Mouse (Mus musculus): ENCODE measurements around the gene 2700049A03Rik.

Gene 2700049A03Rik

DNA sequence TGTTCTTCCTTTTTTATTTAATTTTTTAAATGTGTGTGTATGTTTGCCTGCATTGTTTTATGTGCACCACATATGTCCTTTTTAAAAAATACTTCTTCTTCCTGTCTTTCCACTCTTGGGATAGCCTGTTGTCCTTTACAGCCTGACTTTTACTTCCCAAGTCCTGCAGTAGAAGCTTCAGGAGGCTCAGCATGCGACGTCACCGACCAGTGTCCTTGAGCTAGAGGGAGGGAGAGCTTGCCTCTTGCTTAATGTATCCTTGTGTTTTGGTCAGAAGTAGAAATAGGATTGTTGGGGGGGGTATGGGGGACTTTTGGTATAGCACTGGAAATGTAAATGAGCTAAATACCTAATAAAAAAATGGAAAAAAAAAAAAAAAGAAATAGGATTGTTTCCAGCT, 47.1 kb downstream of the 2700049A03Rik start:
- no peak for DNase-seq (ENCODE audit: low spot score)

DNA sequence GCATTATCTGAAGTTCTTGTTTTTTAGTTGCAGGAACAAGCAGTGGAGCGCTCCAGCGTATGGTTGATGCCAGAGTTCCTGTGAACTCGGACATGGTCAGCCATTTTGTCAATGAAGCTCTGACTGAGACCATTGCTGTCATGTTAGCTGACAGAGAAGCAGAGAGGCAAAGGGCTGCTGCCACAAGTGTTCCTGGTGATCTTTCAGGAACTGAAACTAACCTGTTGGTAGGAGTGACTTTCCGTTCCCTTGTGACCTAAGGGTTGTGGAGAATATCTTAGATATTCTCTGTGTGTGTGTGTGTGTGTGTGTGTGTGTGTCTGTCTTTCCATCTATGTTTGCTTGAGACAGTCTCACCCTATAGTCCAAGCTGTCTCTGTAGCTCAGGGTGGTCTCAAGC, 47.7 kb downstream of the 2700049A03Rik start:
- DNase-seq (ENCODE audit: low spot score) = no peak

DNA sequence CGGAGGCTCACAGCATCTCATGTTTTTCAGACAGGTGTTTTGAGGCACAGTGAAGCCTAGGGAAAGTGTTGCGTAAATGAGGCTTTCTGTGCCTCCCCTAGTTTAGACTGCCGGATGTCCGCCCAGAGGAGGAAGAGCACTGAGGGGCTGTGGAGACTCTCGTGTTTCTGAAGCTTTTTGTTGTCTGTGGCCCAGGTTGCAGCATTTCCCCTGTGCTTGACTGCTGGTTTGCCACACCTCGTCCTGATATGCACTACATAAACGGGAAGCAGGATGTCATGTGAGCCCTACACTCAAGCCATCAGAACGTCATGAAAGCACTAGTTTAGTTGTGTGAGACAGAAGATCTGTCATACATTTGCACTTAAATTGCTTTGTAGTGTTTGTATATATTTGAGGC, 56.1 kb downstream of the 2700049A03Rik start:
- DNase-seq (ENCODE audit: low spot score) = no peak

DNA sequence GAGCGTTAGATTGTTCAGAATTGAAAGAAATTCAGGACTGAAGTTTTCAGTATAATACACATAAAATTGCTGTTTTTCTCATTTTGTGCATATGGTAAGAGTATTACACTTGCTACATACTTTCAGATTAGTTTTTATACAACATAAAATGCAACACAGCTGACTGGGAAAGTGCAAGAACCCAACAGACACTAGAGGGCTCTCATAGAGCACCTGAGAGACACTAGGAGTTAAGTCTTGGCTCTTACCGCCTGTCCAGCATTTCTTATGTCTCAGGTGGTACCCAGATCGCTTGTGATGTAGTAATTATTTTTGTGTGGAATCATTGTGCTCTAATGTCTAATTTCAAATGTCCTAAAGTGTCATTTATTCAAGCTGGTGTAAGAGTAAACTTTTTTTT, 61.0 kb downstream of the 2700049A03Rik start:
- DNase-seq (ENCODE audit: low spot score) = no peak

DNA sequence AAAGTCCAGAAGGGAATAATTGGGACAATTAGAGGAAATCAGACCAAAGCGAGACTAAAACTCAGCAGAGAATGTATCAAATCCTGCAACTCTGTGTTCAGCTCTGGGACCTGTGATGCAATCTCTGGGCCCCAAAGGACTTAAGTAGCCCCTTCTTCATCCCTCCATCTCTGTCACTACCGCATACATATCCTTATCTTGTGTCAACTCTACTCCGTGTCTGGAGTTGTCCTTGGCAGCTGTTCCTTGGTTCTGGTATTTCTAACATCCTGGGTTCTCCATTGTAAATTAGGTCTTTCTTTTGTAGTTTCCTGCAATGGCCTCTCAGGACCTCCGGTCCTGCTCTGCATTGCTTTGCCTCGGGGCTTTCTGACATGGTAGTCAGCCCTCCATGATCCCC, 65.1 kb downstream of the 2700049A03Rik start:
- DNase-seq (ENCODE audit: low spot score) = no peak

DNA sequence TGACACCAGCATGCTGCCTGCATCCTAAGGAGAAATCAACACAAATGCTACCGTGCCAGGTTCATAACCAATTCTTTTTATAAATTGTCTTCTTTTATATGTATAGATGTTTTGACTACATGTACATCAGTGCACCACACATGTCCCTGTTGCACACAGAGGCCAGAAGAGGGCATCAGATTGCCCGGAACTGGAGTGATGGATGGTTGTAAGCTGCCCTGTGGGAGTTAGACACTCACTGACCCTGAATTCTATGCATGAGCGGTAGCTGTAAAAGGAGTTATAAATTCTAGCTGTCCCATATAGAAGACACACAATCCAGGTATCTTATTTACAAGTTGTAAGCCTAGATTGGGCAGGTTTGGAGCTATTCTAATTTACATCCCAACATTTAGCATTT, 67.7 kb downstream of the 2700049A03Rik start:
- DNase-seq (ENCODE audit: low spot score) = no peak

DNA sequence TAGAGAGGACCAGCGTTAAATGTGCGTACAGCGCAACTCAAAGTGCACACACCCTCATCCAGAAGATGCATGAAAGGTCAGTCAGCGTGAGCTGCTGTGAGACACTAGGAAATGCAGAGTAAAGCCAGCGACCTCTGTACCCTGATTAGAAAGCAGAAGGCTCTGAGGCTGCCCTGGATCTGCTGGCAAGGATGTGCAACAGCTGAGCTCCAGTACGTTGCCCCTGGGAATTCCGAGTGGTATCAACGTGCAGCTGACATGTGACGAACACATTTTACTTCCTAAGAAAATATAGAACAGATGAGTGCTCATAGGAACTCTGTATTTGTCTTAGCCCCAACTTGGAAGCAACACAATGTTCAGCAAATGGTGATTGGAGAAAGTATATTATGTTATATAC, 80.5 kb downstream of the 2700049A03Rik start:
- DNase-seq (ENCODE audit: low spot score) = no peak

DNA sequence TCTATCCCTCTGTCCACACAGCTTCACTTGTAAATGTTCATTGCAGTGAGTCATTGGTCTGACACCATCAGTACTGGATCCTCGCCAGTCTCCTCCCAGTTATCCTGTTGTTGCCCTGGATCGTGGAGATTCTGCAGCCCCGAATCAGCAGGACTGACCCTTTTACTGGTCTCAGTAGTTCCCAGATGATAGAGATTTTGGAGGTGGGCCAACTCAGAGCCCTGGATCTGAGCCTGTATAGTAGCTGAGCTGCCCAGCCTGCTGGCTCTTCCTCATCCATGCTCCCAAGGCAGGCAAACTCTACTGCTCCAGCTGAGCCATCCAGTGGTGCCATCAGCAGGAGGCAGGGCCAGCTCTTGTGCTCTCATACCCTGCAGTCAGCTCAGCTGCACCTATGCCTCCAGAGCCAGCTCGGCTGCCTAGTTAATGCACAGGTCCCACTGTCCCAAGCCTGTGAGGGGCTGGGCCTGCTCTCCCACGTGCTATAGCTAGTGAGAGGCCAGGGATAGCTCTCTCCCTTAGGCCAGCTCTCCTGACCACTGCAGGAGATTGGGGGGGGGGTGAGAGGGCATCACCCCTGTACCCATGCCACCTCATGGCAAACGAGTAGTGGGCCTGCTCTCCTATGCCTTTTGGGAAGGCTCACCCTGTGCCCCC, 81.3 kb downstream of the 2700049A03Rik start:
- DNase-seq (ENCODE audit: low spot score) = peak; percentile 9

DNA sequence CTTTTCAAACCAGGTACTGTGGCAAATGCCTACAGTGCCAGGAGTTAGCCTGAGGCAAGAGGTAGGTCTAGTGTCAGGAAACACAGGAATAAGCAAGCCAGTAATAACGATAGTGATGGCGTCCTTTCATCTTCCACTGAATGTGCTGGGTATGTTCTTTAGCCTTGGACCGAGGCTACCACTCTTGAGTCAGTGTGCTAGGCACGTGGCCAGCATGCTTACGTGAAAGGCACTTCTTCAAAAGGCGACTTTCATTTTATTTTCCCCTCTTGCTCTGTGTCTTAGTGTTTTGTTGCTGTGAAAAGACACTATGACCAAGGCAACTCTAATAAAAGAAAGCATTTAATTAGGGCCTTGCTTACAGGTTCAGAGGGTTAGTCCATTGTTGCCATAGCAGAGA, 86.1 kb downstream of the 2700049A03Rik start:
- no peak for DNase-seq (ENCODE audit: low spot score)

DNA sequence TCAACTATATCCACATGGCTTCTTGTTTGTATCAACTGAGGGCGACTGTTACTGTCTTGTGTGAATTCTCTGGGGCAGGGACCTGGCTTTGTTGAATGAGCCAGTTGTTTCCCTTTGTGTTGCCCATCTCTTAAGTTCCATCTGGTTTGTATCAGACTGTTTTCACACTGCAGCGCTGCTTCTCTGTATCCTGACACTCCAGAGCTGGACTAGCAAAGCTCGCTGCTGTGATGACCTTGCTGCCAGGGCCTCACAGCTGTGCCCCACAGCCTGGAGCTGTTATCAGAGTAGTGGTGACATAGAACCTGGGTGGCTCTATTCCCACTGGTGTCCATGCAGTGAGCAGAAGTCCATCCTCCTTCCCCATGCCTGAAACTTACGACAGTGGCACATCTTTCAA, 91.1 kb downstream of the 2700049A03Rik start:
- DNase-seq (ENCODE audit: low spot score) = peak; percentile 54

DNA sequence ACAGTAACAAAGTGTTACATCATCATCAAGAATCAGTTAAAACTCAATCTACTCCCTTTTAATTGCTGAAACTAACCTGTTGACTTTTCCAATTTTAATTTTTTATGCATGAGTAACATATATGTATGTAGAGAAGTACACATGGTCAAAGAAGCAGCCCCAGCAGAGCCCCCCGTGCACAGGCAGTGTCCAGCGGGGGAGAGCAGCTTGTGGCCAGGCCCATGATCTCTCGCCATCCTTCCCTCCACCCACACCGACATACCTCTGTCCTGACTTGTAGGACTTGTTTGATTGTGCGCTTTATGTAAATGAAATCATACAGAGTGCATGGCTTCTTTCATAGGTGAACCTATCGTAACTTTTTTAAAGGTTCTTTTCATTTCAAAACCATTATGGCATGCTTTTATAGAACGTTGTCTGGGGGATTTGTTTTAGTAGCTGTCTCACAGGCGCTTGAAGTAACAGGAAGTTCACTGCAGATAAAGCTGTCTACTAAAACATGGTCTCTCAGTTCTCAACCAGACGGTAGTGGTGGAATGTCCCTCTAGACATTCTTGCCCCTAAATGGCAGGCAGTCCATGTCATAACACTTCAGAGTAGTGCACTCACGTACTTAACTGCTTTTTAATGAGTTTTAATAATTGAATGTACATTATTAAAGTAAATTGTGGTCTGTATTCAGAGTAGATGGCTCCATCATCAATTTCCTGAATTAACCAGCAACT, 92.4 kb downstream of the 2700049A03Rik start:
- DNase-seq (ENCODE audit: low spot score) = no peak

DNA sequence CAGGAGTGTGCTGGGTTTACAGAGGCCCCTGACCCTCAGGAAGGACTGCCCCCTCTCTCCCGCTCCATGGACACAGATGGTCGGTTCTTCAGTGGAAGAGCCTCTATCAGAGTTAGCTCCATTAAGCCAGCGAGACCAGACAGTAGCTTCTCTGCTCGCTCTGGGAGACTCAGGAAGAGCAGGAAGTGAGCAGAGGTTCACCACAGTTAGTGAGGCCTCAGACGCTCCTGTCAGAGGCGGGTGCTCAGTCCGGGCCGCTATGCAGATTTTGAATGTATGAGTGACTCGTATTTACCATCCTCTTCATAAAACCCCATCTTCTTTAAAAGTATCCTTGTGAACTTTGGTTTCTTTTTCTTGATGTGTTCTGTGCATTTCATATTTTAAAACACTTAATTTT, 94.9 kb downstream of the 2700049A03Rik start:
- no peak for DNase-seq (ENCODE audit: low spot score)

DNA sequence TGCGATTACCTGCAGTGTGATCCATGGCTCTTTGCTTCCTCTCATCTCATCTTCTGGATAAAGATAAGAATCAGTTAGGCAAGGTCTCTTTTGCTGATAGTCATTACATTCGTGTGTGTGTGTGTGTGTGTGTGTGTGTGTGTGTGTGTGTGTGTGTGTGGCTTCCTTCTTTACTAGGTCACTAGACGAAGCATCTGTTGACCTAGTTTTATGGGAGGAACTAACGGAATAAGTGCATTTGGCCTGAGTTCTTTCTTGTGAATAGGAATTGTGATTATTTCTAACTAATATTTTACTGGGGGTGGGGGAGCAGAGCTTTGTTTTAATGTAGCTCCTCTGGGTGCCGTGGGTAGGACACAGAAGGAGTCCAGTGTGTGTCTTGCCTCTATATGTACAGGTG, 96.8 kb downstream of the 2700049A03Rik start:
- DNase-seq (ENCODE audit: low spot score) = no peak

DNA sequence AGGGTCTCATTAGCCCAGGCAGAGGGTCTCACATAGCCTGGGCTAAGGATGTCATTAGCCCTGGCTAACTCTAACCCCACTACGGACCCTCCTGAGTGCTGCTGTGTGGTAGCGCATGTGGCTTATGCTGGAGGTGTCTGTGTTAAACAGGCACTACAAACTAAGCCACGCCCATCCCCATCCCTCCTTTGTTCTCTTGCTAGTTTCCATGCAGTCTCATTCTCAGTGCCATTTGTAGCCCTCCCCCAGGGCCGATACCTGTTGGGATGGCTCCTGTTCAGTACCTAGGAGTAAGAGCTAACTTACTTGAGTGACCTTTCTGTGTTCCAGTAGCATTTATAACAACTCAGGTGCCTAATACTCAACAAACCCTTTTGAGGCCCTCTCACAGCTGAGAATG, 100.4 kb downstream of the 2700049A03Rik start:
- no peak for DNase-seq (ENCODE audit: low spot score)

DNA sequence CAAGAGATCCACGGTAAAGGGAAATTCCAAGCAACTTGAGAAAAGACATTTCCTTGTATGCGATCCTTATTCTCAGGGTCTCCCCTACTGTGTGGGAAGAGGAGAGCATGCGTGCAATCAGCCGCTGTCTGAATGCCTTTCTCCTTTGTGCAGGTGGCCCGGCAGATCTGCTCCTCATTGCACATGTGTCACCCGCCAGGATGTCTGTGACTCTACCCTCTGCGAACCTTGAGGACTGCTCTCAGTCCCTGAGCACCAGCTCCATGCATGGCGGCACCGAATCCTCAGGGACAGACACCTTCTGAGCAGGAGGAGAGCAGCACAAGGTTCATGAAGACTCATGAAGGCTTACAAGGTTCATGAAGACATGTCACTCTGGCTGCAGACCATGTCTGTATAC, 106.1 kb downstream of the 2700049A03Rik start:
- DNase-seq (ENCODE audit: low spot score) = no peak

DNA sequence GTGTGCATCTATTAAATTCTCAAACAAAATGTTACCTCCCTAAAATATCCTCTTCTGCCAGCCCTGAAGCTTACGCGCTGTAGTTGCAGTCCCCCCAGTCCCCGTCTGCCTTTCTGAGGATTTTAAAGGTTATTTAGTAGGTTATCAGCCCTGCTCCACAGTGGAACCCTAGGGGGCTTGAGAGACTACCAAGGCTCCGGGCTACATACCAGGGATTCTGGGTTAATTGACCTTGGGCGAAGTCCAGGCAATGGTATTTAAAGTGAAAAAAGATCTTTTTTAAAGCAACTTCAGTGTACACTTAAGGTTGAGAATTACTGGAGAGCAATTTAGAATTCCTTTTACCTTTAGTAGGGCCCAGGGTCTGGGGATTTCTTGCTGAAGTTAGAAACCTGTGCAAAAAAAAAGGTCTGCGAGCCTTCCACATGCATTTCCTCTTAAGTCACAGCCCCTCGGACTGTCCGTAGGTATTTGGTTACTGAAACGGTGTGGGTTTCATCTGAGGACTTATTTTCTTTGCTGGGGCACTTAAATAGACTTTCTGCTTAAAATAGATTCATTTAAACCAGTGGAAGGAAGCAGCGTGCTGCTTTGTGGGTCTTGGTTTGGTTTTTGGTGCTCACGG, 108.2 kb downstream of the 2700049A03Rik start:
- no peak for DNase-seq (ENCODE audit: low spot score)

DNA sequence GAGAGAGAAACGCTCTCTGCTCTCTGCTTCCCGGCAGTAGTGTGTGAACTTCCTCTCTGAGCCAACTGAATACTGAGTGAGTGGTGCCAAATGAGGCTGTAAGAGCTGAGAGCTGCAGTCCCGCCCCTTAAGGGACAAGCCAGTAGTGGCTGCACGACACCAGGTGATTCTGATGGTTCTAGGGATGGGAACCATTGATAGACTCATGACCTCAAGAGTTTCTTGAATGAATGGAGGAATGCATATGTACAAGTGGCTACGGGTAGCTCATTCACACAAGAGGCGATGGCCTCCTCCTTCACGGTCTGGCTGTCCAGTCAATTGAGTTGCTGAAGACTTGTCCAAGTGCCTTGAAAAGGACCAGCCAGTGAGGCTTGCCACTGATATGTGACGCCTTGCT, 110.5 kb downstream of the 2700049A03Rik start:
- no peak for DNase-seq (ENCODE audit: low spot score)

DNA sequence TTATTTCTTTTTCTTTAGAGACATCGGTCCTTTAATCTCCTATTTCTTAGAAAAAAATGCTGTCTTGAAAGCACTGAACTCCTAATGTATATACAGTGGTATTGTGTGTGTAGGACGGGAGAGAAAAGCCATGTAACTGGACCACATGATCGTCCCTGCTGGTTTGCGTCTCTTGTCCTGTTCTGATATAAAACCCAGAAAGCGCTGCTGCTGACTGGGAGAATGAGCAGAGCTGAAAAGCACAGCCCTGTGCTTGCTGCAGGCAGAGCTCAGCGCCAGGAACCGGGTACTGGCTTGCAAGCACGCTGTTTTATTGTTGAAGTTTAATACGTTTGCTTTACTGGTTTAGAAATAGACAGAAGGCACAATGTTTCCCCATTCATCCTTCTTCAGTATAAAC, 112.7 kb downstream of the 2700049A03Rik start:
- no peak for DNase-seq (ENCODE audit: low spot score)

DNA sequence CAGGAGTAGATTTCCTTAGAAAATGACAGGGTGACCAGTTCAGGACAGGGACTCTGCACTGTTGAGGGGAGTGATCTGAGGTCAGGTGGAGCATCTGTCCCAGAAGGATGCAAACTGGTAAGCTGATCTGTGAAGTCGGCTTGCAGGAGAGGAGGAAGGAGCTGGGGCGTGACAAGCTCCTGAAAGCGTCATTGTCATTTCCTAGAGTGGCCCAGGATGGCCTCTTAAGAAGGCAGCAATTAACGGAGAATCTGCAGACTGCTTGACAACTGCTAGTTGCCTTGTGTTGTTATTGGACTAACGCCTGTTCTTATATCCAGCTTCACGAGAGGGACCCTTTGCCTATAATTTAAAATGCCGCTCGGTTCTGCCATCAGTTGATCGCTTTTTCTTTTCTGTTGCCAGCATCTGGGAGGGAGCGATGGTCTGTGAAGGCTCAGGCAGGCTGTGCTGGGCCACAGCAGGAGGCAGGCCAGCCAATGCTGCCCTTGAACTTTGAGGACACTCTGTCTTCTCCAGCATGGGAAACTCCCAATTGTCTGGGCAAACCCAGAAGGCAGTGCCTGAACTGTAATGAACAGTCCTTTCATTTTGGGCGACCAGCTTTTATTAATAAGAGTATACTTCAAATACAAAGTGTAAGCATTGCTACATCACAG, 116.0 kb downstream of the 2700049A03Rik start:
- no peak for DNase-seq (ENCODE audit: low spot score)

DNA sequence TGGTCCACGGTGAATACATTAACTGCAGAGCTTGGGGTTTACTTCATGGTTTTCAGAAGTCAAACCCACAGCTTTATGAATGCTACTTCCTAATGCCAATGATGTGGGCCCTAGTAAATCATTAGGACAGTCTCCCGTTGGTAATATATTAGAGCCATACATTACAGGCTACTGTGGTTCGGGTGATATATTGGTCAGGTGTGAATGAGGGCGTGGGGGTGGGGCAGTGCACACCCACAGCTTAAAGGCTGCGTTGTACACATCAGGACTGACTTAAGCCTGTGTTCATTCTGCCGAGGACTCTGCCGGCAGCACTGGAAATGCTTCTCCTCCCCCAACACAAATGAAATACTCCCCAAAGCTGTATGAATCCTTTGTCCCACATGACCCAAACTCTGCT, 118.1 kb downstream of the 2700049A03Rik start:
- DNase-seq (ENCODE audit: low spot score) = no peak

DNA sequence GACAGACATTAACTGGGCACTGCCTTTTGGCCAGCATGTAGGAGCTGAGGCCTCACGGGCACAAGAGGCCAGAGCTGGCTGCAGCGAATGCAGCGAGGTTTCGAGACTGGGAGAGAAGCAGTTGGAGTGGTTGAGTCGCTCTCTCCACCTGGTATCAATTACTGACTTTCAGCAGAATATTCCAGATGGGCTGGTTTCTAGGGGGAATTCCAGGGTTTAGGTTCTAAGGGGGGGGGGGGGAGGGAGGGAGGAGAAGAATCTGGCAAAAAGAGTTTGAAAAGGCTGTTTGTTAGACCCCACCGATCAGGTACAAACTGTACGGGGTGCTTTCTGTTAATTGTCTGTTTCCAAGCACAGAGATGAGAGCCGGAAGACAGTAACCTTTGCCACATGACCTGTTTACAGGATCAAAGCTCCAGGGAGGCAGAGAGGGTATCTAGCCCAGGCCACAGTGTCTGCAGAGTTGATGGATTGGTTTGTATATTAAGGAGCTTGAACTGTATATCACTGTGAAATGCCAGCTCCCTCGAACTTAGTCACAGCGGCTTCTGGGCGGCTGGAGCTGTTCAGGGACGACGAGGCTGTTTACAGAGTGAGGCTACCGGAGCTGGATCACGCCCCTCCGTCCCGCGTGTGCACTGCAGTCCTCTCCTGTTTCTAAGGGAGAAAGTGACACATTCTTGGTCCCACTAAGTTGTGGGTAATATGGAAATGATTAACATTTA, 121.7 kb downstream of the 2700049A03Rik start:
- DNase-seq (ENCODE audit: low spot score) = no peak

DNA sequence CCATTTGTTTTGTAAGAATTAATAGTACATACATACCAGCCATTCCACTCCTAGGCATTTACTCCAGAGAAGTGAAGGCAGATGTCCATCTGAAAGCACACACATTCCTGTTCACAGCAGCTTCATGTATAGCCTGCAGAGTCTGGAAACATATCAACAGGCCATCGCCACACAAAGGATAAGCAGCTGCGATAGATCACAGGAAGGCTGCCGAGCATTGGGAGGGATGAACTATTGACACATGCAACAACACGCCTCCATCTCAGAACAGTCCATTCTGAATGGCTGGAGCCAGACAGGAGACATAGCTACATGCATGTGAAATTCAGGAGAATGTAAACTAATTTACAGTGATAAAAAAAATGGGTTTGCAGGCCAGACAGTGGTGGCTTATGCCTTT, 127.6 kb downstream of the 2700049A03Rik start:
- DNase-seq (ENCODE audit: low spot score) = no peak

Data from ovary, postnatal 36 days (tissue).